Mouse (Mus musculus) splenic B cell, adult 2 months (primary cell): Measurements from ENCODE around the gene Cfd.
"Not testable (repeated sequence)": the region's sequence is repeated elsewhere in the genome, so short reads cannot be mapped to it uniquely, and the experiment has no call there.

ENCODE experiments used
- DNase-seq: peaks from one replicate; pipeline ENCODE4 v3.0.0-alpha.2; 2011; ENCODE audit warnings: low read depth, low spot score
- H3K27me3 ChIP-seq: 2 replicates; pipeline ENCODE4 v1.6.1; 2012; ENCODE audit warnings: mild to moderate bottlenecking, low read length, moderate library complexity, mixed read lengths; ENCODE audit not compliant: control insufficient read depth, poor library complexity, insufficient read depth, severe bottlenecking
- H3K36me3 ChIP-seq: 2 replicates; pipeline ENCODE4 v1.6.1; 2012; ENCODE audit warnings: mild to moderate bottlenecking, low read length, moderate library complexity, mixed read lengths; ENCODE audit not compliant: control insufficient read depth, poor library complexity, insufficient read depth, severe bottlenecking

The Cfd gene

GRCm38 (mm10) chr10:79889386-79889785 lies 1.3 kb upstream of the Cfd start:
- Histone ChIP-seq H3K36me3 (no peaks in the 10 kb centered on the region), H3K27me3 (no peaks in the 10 kb centered on the region)
- no peak for DNase-seq

GRCm38 (mm10) chr10:79892451-79893118 lies 1.9 kb downstream of the Cfd start:
- DNase-seq: peak; percentile 85
- H3K36me3 ChIP-seq, H3K27me3 ChIP-seq: not testable (repeated sequence)

GRCm38 (mm10) chr10:79896306-79896705 lies 5.7 kb downstream of the Cfd start:
- DNase-seq: no peak
- no peaks in the 10 kb centered on the region for H3K27me3 ChIP-seq
- no peaks in the 10 kb centered on the region; the same call in 1 of the 2 replicates for H3K36me3 ChIP-seq

DNA sequence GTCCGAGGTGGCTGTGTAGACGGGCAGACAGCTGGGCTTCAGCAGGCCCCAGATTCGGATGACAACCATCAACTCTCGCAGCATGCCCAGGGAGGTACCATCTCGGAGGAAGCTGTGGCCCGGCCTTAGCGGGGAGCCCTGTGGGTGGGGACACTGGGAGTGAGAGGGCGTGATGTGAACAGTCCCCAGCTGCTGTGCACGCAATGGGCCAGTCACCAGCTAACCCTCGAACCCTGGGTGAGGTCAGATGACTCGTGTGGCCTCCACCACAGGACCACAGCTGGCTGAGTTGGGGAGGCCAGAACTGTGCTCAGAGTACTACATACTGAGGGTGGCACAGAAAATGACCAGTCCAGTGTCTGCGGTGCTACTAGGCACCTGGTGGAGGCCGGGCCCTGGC lies 6.2 kb downstream of the Cfd start:
- DNase-seq: no peak
- Histone ChIP-seq H3K27me3 (no peaks in the 10 kb centered on the region), H3K36me3 (no peaks in the 10 kb centered on the region; the same call in 1 of the 2 replicates)

DNA sequence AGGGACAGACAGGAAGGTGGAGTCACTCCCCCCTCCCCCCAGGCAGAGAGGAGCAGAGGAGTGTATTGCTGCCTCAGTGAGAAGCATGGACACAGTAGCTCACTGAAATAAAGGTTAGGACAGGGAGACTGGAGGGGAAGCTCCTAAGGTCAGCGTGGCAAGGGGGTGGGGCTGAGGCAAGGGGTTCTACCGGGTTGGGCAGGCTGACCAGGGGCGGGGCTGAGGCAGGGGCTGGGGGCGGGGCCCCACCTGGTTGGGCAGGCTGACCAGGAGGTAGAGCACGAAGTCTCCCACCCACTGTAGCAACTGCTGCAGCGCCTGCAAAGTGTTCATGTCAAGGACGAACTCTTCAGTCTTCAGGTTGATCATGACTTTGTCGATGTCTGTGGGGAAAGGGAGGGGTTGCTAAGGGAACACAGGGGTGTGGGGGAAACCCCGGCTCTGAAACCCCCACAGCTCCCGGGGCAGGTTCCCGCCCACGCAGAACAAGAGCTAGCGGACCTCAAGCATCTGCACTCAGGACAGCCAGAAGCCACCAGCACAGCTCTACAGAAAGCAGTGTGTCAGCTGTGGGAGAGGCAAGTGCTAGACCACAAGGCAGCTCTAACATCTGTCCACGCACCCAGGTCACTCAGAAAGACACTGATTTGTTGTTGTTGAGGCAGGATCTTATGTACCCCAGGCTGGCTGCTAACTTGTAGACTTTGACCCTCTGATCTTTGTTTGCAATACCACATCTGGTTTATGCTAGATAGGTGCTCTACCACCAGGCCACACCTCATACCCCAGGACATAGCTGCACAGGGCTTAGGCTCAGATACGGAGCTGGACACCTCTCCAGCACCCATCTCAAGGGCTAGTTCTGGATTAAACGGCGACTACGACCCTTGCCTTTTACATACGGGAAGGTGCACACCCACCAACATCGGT lies 6.9 kb downstream of the Cfd start:
- H3K36me3 ChIP-seq: no peaks in the 10 kb centered on the region; the same call in 1 of the 2 replicates
- H3K27me3 ChIP-seq: no peaks in the 10 kb centered on the region
- peak; percentile 63 for DNase-seq

- no peaks in the 10 kb centered on the region for H3K27me3 ChIP-seq
- H3K36me3 ChIP-seq: peaks cover 7% of the 10 kb centered on the region
- peak; percentile 40 for DNase-seq
Observed at GRCm38 (mm10) chr10:79900951-79901410, 10.3 kb downstream of the Cfd start.

GRCm38 (mm10) chr10:79906712-79907111 lies 16.1 kb downstream of the Cfd start:
- no peak for DNase-seq

GRCm38 (mm10) chr10:79907415-79907814 lies 16.8 kb downstream of the Cfd start:
- Histone ChIP-seq H3K36me3 (peaks cover 7% of the 10 kb centered on the region), H3K27me3 (no peaks in the 10 kb centered on the region)
- no peak for DNase-seq

More at GRCm38 (mm10) chr10:79906712-79907111, 16.1 kb downstream of the Cfd start:
- Histone ChIP-seq H3K27me3 (no peaks in the 10 kb centered on the region), H3K36me3 (peaks cover 7% of the 10 kb centered on the region)

DNA sequence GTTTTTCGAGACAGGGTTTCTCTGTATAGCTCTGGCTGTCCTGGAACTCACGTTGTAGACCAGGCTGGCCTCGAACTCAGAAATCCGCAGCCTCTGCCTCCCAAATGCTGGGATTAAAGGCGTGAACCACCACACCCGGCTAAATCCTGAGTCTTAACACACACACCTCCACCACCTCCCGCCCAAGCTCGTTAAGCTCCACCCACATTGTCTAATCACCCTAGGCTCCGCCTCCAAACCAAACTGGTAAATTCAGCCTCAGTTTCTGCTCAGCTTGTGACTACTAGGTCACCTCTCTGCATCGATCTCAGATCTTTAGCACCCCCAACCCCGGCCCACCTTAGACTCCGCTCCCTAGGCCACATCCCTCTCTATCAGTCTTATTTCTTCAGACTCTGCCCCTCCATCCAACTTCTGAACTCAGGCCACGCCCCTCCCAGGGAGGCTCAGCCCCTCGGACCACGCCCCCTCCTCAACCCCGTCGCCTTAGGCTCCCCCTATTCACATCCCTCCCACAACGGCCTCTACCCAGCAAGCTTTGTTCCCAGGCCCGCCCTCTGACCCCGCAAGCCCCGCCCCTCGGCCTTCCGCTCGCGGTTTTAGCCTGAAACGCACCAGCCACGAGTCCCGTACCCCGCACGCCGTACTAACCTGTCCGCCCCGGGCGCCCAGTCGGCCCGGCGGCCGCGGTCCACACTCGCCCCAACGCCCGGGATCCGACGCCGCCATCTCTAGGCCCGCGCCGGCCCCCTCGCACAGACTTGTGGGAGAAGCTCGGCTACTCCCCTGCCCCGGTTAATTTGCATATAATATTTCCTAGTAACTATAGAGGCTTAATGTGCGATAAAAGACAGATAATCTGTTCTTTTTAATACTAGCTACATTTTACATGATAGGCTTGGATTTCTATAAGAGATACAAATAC lies 17.8 kb downstream of the Cfd start, which contains the start of gene Med16:
TSS of gene Med16 (minus strand) at position 757 of the 925 bp plus-strand sequence.
- H3K27me3 ChIP-seq: no peaks in the 10 kb centered on the region
- peaks cover 4% of the 10 kb centered on the region for H3K36me3 ChIP-seq
- peak; percentile 98 for DNase-seq

- no peaks in the 10 kb centered on the region for H3K27me3 ChIP-seq
- no peak for DNase-seq
- H3K36me3 ChIP-seq: peaks cover 4% of the 10 kb centered on the region
Observed at GRCm38 (mm10) chr10:79909092-79909922, 18.7 kb downstream of the Cfd start.

GRCm38 (mm10) chr10:79910556-79910955 lies 19.9 kb downstream of the Cfd start, which contains the start of gene Gm26602:
Gene Gm26602, plus strand, starts transcription at chr10:79910856.
- no peak for DNase-seq
- H3K27me3 ChIP-seq: no peaks in the 10 kb centered on the region

DNA sequence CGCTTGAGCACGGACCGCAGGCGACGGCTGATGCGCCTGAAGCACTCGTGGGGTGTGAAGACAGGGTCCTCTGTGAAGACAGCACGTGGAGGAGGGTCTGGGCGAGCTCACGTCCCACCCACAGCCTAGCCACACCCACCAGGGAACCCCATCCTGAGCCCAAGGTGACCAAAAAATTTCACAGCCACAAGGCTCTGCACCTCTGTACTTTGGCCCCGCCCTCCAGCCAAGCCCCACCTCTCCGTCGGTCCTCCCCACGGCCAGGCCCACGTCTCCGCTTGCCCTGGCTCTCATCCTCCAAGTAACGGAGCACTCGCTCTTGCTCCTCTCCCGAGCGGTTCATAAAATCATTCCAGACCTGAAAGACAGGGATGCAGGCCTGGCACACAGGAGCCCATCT lies 21.8 kb downstream of the Cfd start:
- no peaks in the 10 kb centered on the region for H3K36me3 ChIP-seq
- H3K27me3 ChIP-seq: no peaks in the 10 kb centered on the region
- no peak for DNase-seq

More at GRCm38 (mm10) chr10:79910556-79910955, 19.9 kb downstream of the Cfd start, which contains the start of gene Gm26602:
- H3K36me3 ChIP-seq: peaks cover under 1% of the 10 kb centered on the region; the same call in 1 of the 2 replicates

GRCm38 (mm10) chr10:79914131-79914947 lies 23.7 kb downstream of the Cfd start:
- H3K27me3 ChIP-seq: no peaks in the 10 kb centered on the region
- DNase-seq: no peak
- H3K36me3 ChIP-seq: no peaks in the 10 kb centered on the region
